Mouse (Mus musculus): ENCODE measurements around the gene Prkcd. TPM values are rescaled to one million over a fixed set of nuclear protein-coding genes. Genes with fewer than 3 reads are reported as not detected.
A peak's percentile ranks its signal among the peaks of the same experiment; 100 is the strongest.

The Prkcd gene
- total RNA-seq (2021), result 10 to 100 TPM; 37.2 to 38.6 TPM
- long read RNA-seq, transcript Prkcd-207 (18 exons, 2,777 nt), result major isoform, 26 of 39 reads
- long read RNA-seq, partial matches to known transcripts, result 8 of 39 reads
- long read RNA-seq, other reads (novel, unspliced or antisense), result 5 of 39 reads

- peak; percentile 67 to 72 for DNase-seq (ENCODE audit: low spot score in 2 of 2)
These were observed at the start of gene Prkcd for GRCm38 (mm10) chr14:30625856-30626726. Gene Prkcd (minus strand): TSS chr14:30626210.

GRCm38 (mm10) chr14:30674947-30675346 is 48.9 kb upstream of the Prkcd start:
- DNase-seq (ENCODE audit: low spot score in 2 of 2), result no peak

GRCm38 (mm10) chr14:30671986-30672312 is 45.9 kb upstream of the Prkcd start:
- peak; percentile 96 to 97 for DNase-seq (ENCODE audit: low spot score in 2 of 2)

- peak in 1 of 2 experiments; percentile 34 for DNase-seq (ENCODE audit: low spot score in 2 of 2)
These were observed 45.3 kb upstream of the Prkcd start for GRCm38 (mm10) chr14:30671095-30671985.

GRCm38 (mm10) chr14:30670161-30670560 is 44.2 kb upstream of the Prkcd start:
- no peak for DNase-seq (ENCODE audit: low spot score in 2 of 2)

GRCm38 (mm10) chr14:30666604-30667003 is 40.6 kb upstream of the Prkcd start:
- no peak for DNase-seq (ENCODE audit: low spot score in 2 of 2)

- DNase-seq (ENCODE audit: low spot score in 2 of 2), result no peak
These were observed 40.1 kb upstream of the Prkcd start for GRCm38 (mm10) chr14:30666061-30666460.

GRCm38 (mm10) chr14:30655531-30655930 is 29.5 kb upstream of the Prkcd start:
- DNase-seq (ENCODE audit: low spot score in 2 of 2), result no peak

GRCm38 (mm10) chr14:30654691-30655228 is 28.8 kb upstream of the Prkcd start:
- DNase-seq (ENCODE audit: low spot score in 2 of 2), result no peak

- peak; percentile 99 for DNase-seq (ENCODE audit: low spot score in 2 of 2)
These were observed 28.1 kb upstream of the Prkcd start, which contains the start of gene Rft1 for GRCm38 (mm10) chr14:30653943-30654659. Gene Rft1 (plus strand): TSS chr14:30654360.

- DNase-seq (ENCODE audit: low spot score in 2 of 2), result peak; percentile 63 to 75
These were observed 25.0 kb upstream of the Prkcd start for GRCm38 (mm10) chr14:30650969-30651368.

- no peak for DNase-seq (ENCODE audit: low spot score in 2 of 2)
These were observed 23.7 kb upstream of the Prkcd start for GRCm38 (mm10) chr14:30649745-30650144.

- DNase-seq (ENCODE audit: low spot score in 2 of 2), result no peak
These were observed 22.5 kb upstream of the Prkcd start for GRCm38 (mm10) chr14:30648478-30648877.

- DNase-seq (ENCODE audit: low spot score in 2 of 2), result no peak
These were observed 20.5 kb upstream of the Prkcd start for GRCm38 (mm10) chr14:30646486-30646885.

GRCm38 (mm10) chr14:30645066-30645465 is 19.1 kb upstream of the Prkcd start:
- no peak for DNase-seq (ENCODE audit: low spot score in 2 of 2)

- no peak for DNase-seq (ENCODE audit: low spot score in 2 of 2)
These were observed 18.0 kb upstream of the Prkcd start for GRCm38 (mm10) chr14:30644026-30644425.

GRCm38 (mm10) chr14:30641748-30642147 is 15.7 kb upstream of the Prkcd start:
- no peak for DNase-seq (ENCODE audit: low spot score in 2 of 2)

- DNase-seq (ENCODE audit: low spot score in 2 of 2), result no peak
These were observed 12.7 kb upstream of the Prkcd start for GRCm38 (mm10) chr14:30638686-30639085.

GRCm38 (mm10) chr14:30638009-30638408 is 12.0 kb upstream of the Prkcd start:
- no peak for DNase-seq (ENCODE audit: low spot score in 2 of 2)

GRCm38 (mm10) chr14:30637087-30637486 is 11.1 kb upstream of the Prkcd start:
- DNase-seq (ENCODE audit: low spot score in 2 of 2), result no peak

GRCm38 (mm10) chr14:30636499-30636898 is 10.5 kb upstream of the Prkcd start:
- DNase-seq (ENCODE audit: low spot score in 2 of 2), result no peak
